Mouse (Mus musculus) lung, postnatal 14 days (tissue): ENCODE measurements around the gene Slc35b4.

Experiments
- DNase-seq: peaks from one replicate; pipeline ENCODE4 v3.0.0; 2021

The Slc35b4 gene

GRCm38 (mm10) chr6:34116838-34117478 lies 60.0 kb downstream of the Slc35b4 start:
- no peak for DNase-seq

- DNase-seq, result no peak
These were observed 65.5 kb downstream of the Slc35b4 start for GRCm38 (mm10) chr6:34111406-34111805.

- no peak for DNase-seq
These were observed 66.3 kb downstream of the Slc35b4 start for GRCm38 (mm10) chr6:34110571-34110970.
